Mouse (Mus musculus): Measurements from ENCODE around the gene Ift81. TPM values are rescaled to one million over a fixed set of nuclear protein-coding genes. Genes with fewer than 3 reads are reported as not detected.
"Not testable (repeated sequence)": the region's sequence is repeated elsewhere in the genome, so short reads cannot be mapped to it uniquely, and the experiment has no call there.

Gene Ift81
- total and polyA plus RNA-seq, 3 experiments = 1.5 to 25.3 (median 18.0) TPM

GRCm38 (mm10) chr5:122652506-122652905 lies 38.2 kb upstream of the Ift81 start:
- Histone ChIP-seq H3K4me1 (ENCODE audit: insufficient read depth, low read depth, low read length) (peaks cover 62% of the 10 kb centered on the region), H3K4me3 (ENCODE audit: low read depth, low read length) (peak overlapping the region; percentile 54; the same call in 1 of the 2 replicates), H3K9me3 (replicated peaks) (peaks cover 5% of the 10 kb centered on the region), H3K36me3 (replicated peaks) (no peaks in the 10 kb centered on the region), H3K27me3 (ENCODE audit: insufficient read depth, low read length) (no peaks in the 10 kb centered on the region)
- TF ChIP-seq GATA2 (IDR thresholded peaks at IDR 0.05; ENCODE audit: borderline replicate concordance, low read depth, low read length) (0 out of 2 replicates have a peak, but pooled peaks have one; percentile 20), TAL1 (conservative IDR thresholded peaks at IDR 0.05; ENCODE audit: low read depth, low read length) (peak; percentile 94), GATA1 (IDR thresholded peaks at IDR 0.05; ENCODE audit: borderline replicate concordance, low read length) (no peak), POLR2AphosphoS5 (IDR thresholded peaks at IDR 0.05; ENCODE audit: insufficient replicate concordance, low read depth, low read length) (no peak), CTCF (IDR thresholded peaks at IDR 0.05; ENCODE audit: low read depth, low read length) (no peak)
- peak; percentile 91 for ATAC-seq (ENCODE audit: extremely low read depth, insufficient number of reproducible peaks, low FRiP score, poor library complexity, severe bottlenecking)
- peak; percentile 82 for DNase-seq (ENCODE audit: low spot score)

- peaks cover 79% of the 10 kb centered on the region for H3K4me1 ChIP-seq (ENCODE audit: insufficient read depth, low read depth, low read length)
- H3K27me3 ChIP-seq (ENCODE audit: insufficient read depth, low read length) = no peaks in the 10 kb centered on the region
- no peak for TF ChIP-seq GATA2 (IDR thresholded peaks at IDR 0.05; ENCODE audit: borderline replicate concordance, low read depth, low read length)
- TF ChIP-seq GATA1 (IDR thresholded peaks at IDR 0.05; ENCODE audit: borderline replicate concordance, low read length) = no peak
- no peak for TF ChIP-seq POLR2AphosphoS5 (IDR thresholded peaks at IDR 0.05; ENCODE audit: insufficient replicate concordance, low read depth, low read length)
- TF ChIP-seq CTCF (IDR thresholded peaks at IDR 0.05; ENCODE audit: low read depth, low read length) = no peak
- TF ChIP-seq TAL1 (conservative IDR thresholded peaks at IDR 0.05; ENCODE audit: low read depth, low read length) = no peak
- H3K9me3 ChIP-seq (replicated peaks) = peaks cover 5% of the 10 kb centered on the region
- no peak overlapping the region for H3K4me3 ChIP-seq (ENCODE audit: low read depth, low read length)
- no peaks in the 10 kb centered on the region for H3K36me3 ChIP-seq (replicated peaks)
- no peak for DNase-seq (ENCODE audit: low spot score)
- no peak for ATAC-seq (ENCODE audit: extremely low read depth, insufficient number of reproducible peaks, low FRiP score, poor library complexity, severe bottlenecking)
Observed at GRCm38 (mm10) chr5:122650100-122650499, 35.8 kb upstream of the Ift81 start.

- H3K36me3 ChIP-seq (replicated peaks) = no peaks in the 10 kb centered on the region
- H3K9me3 ChIP-seq (replicated peaks) = peaks cover 5% of the 10 kb centered on the region
- peaks cover 83% of the 10 kb centered on the region for H3K4me1 ChIP-seq (ENCODE audit: insufficient read depth, low read depth, low read length)
- ATAC-seq (ENCODE audit: extremely low read depth, insufficient number of reproducible peaks, low FRiP score, poor library complexity, severe bottlenecking) (no peak), DNase-seq (ENCODE audit: low spot score) (no peak)
- TF ChIP-seq POLR2AphosphoS5 (IDR thresholded peaks at IDR 0.05; ENCODE audit: insufficient replicate concordance, low read depth, low read length) (no peak), TAL1 (conservative IDR thresholded peaks at IDR 0.05; ENCODE audit: low read depth, low read length) (no peak), GATA1 (IDR thresholded peaks at IDR 0.05; ENCODE audit: borderline replicate concordance, low read length) (no peak), CTCF (IDR thresholded peaks at IDR 0.05; ENCODE audit: low read depth, low read length) (no peak), GATA2 (IDR thresholded peaks at IDR 0.05; ENCODE audit: borderline replicate concordance, low read depth, low read length) (no peak)
- no peak overlapping the region for H3K4me3 ChIP-seq (ENCODE audit: low read depth, low read length)
- H3K27me3 ChIP-seq (ENCODE audit: insufficient read depth, low read length) = no peaks in the 10 kb centered on the region
Observed at GRCm38 (mm10) chr5:122649264-122649663, 34.9 kb upstream of the Ift81 start.

GRCm38 (mm10) chr5:122647952-122648374 lies 33.6 kb upstream of the Ift81 start:
- not testable (repeated sequence) for DNase-seq (ENCODE audit: low spot score); H3K4me3 ChIP-seq (ENCODE audit: low read depth, low read length); H3K9me3 ChIP-seq (replicated peaks); H3K27me3 ChIP-seq (ENCODE audit: insufficient read depth, low read length); ATAC-seq (ENCODE audit: extremely low read depth, insufficient number of reproducible peaks, low FRiP score, poor library complexity, severe bottlenecking); H3K36me3 ChIP-seq (replicated peaks)
- H3K4me1 ChIP-seq (ENCODE audit: insufficient read depth, low read depth, low read length) = peaks cover 83% of the 10 kb centered on the region

- ATAC-seq (ENCODE audit: extremely low read depth, insufficient number of reproducible peaks, low FRiP score, poor library complexity, severe bottlenecking) = no peak
- H3K4me1 ChIP-seq (ENCODE audit: insufficient read depth, low read depth, low read length) = peaks cover 82% of the 10 kb centered on the region
- no peaks in the 10 kb centered on the region for H3K36me3 ChIP-seq (replicated peaks)
- DNase-seq (ENCODE audit: low spot score) = no peak
- peaks cover 5% of the 10 kb centered on the region for H3K9me3 ChIP-seq (replicated peaks)
- no peak overlapping the region for H3K4me3 ChIP-seq (ENCODE audit: low read depth, low read length)
- TF ChIP-seq POLR2AphosphoS5 (IDR thresholded peaks at IDR 0.05; ENCODE audit: insufficient replicate concordance, low read depth, low read length) (no peak), CTCF (IDR thresholded peaks at IDR 0.05; ENCODE audit: low read depth, low read length) (no peak)
- peaks cover 3% of the 10 kb centered on the region; the same call in 1 of the 2 replicates for H3K27me3 ChIP-seq (ENCODE audit: insufficient read depth, low read length)
Observed at GRCm38 (mm10) chr5:122647256-122647924, 33.1 kb upstream of the Ift81 start.

GRCm38 (mm10) chr5:122646050-122646449 lies 31.7 kb upstream of the Ift81 start:
- H3K27me3 ChIP-seq (ENCODE audit: insufficient read depth, low read length) = peaks cover 3% of the 10 kb centered on the region; the same call in 1 of the 2 replicates
- TF ChIP-seq GATA1 (IDR thresholded peaks at IDR 0.05; ENCODE audit: borderline replicate concordance, low read length) = no peak
- TF ChIP-seq POLR2AphosphoS5 (IDR thresholded peaks at IDR 0.05; ENCODE audit: insufficient replicate concordance, low read depth, low read length) = no peak
- TF ChIP-seq GATA2 (IDR thresholded peaks at IDR 0.05; ENCODE audit: borderline replicate concordance, low read depth, low read length) = no peak
- no peak for TF ChIP-seq CTCF (IDR thresholded peaks at IDR 0.05; ENCODE audit: low read depth, low read length)
- TF ChIP-seq TAL1 (conservative IDR thresholded peaks at IDR 0.05; ENCODE audit: low read depth, low read length) = no peak
- no peak overlapping the region for H3K4me3 ChIP-seq (ENCODE audit: low read depth, low read length)
- peaks cover 71% of the 10 kb centered on the region for H3K4me1 ChIP-seq (ENCODE audit: insufficient read depth, low read depth, low read length)
- ATAC-seq (ENCODE audit: extremely low read depth, insufficient number of reproducible peaks, low FRiP score, poor library complexity, severe bottlenecking) = no peak
- no peak for DNase-seq (ENCODE audit: low spot score)
- peaks cover 5% of the 10 kb centered on the region for H3K9me3 ChIP-seq (replicated peaks)
- H3K36me3 ChIP-seq (replicated peaks) = no peaks in the 10 kb centered on the region

Data from G1E (cell line).